Mouse (Mus musculus) urinary bladder, postnatal 14 days (tissue): ENCODE measurements around the gene Olfr643.

Source experiments
- DNase-seq: peaks from one replicate; pipeline ENCODE4 v3.0.0; 2021; ENCODE audit warnings: low spot score

The Olfr643 gene

GRCm38 (mm10) chr7:104137305-104137704, at the start of gene Olfr643:
TSS of gene Olfr643 (minus strand) at chr7:104137405.
- no peak for DNase-seq

- no peak for DNase-seq
Measured at GRCm38 (mm10) chr7:104183292-104183691, 46.1 kb upstream of the Olfr643 start, which contains the start of gene Olfr648. TSS of gene Olfr648 (minus strand) at chr7:104183392.

GRCm38 (mm10) chr7:104179074-104179473, 41.9 kb upstream of the Olfr643 start:
- no peak for DNase-seq

- DNase-seq: no peak
Measured at GRCm38 (mm10) chr7:104178422-104179054, 41.3 kb upstream of the Olfr643 start.

GRCm38 (mm10) chr7:104175085-104175484, 37.9 kb upstream of the Olfr643 start:
- DNase-seq: no peak

GRCm38 (mm10) chr7:104169634-104170204, 32.5 kb upstream of the Olfr643 start:
- no peak for DNase-seq

GRCm38 (mm10) chr7:104167105-104167504, 29.9 kb upstream of the Olfr643 start:
- no peak for DNase-seq

- DNase-seq: no peak
Measured at GRCm38 (mm10) chr7:104150456-104150855, 13.3 kb upstream of the Olfr643 start, which contains the start of gene Ubqlnl. TSS of gene Ubqlnl (minus strand) at chr7:104150556.

- no peak for DNase-seq
Measured at GRCm38 (mm10) chr7:104143179-104143578, 6.0 kb upstream of the Olfr643 start, which contains the start of gene Ubqln3. TSS of gene Ubqln3 (minus strand) at chr7:104143279.

GRCm38 (mm10) chr7:104129726-104130125, 7.5 kb downstream of the Olfr643 start, which contains the start of gene Ubqln5:
TSS of gene Ubqln5 (minus strand) at chr7:104129826.
- no peak for DNase-seq

- DNase-seq: no peak
Measured at GRCm38 (mm10) chr7:104104757-104104972, 32.5 kb downstream of the Olfr643 start, which contains the start of gene Olfr646. TSS of gene Olfr646 (plus strand) at chr7:104104873.

- DNase-seq: no peak
Measured at GRCm38 (mm10) chr7:104103913-104104756, 33.1 kb downstream of the Olfr643 start.

GRCm38 (mm10) chr7:104085365-104085764, 51.8 kb downstream of the Olfr643 start, which contains the start of gene Olfr645:
TSS of gene Olfr645 (minus strand) at chr7:104085465.
- no peak for DNase-seq

- DNase-seq: no peak
Measured at GRCm38 (mm10) chr7:104071769-104072168, 65.4 kb downstream of the Olfr643 start, which contains the start of gene Olfr644. TSS of gene Olfr644 (minus strand) at chr7:104071869.

GRCm38 (mm10) chr7:104061345-104061744, 75.9 kb downstream of the Olfr643 start, which contains the start of gene 4930516K23Rik:
TSS of gene 4930516K23Rik (minus strand) at chr7:104061445.
- DNase-seq: no peak

- no peak for DNase-seq
Measured at GRCm38 (mm10) chr7:104059215-104059614, 78.0 kb downstream of the Olfr643 start.

- no peak for DNase-seq
Measured at GRCm38 (mm10) chr7:104052566-104052965, 84.6 kb downstream of the Olfr643 start, which contains the start of gene Olfr642. TSS of gene Olfr642 (minus strand) at chr7:104052666.

- DNase-seq: no peak
Measured at GRCm38 (mm10) chr7:104050745-104051144, 86.5 kb downstream of the Olfr643 start.

- no peak for DNase-seq
Measured at GRCm38 (mm10) chr7:104035145-104035544, 102.1 kb downstream of the Olfr643 start, which contains the start of gene Olfr641. TSS of gene Olfr641 (plus strand) at chr7:104035445.

GRCm38 (mm10) chr7:104026978-104027377, 110.2 kb downstream of the Olfr643 start:
- DNase-seq: no peak

- no peak for DNase-seq
Measured at GRCm38 (mm10) chr7:104025473-104025872, 111.7 kb downstream of the Olfr643 start, which contains the start of gene Olfr640. TSS of gene Olfr640 (minus strand) at chr7:104025573.

GRCm38 (mm10) chr7:104021651-104022050, 115.6 kb downstream of the Olfr643 start:
- DNase-seq: no peak
